Mouse (Mus musculus): ENCODE measurements at regions not wholly inside any gene's neighbourhood (a gene's known extent, or its start where the extent isn't known, plus 50 kb on each side); places are given as distances from the start of the nearest gene placed in this dataset.
A peak's percentile ranks its signal among the peaks of the same experiment; 100 is the strongest.
"Not testable (repeated sequence)": the region's sequence is repeated elsewhere in the genome, so short reads cannot be mapped to it uniquely, and the experiment has no call there.

GRCm38 (mm10) chr4:124375581-124375980 lies 235.0 kb downstream of the 3100002H09Rik start:
- Histone ChIP-seq H3K36me3 (replicated peaks) (no peaks in the 10 kb centered on the region), H3K9me3 (no peaks in the 10 kb centered on the region), H3K27me3 (ENCODE audit: poor library complexity, severe bottlenecking) (peaks cover 61% of the 10 kb centered on the region), H3K4me3 (no peak overlapping the region), H3K27ac (peak overlapping the region; percentile 25; the same call in 1 of the 2 replicates), H3K4me1 (peaks cover 7% of the 10 kb centered on the region)
- DNase-seq (ENCODE audit: extremely low spot score, low spot score): no peak
- 78% methylated on average over 6 of the region's 6 CpGs for whole genome bisulfite sequencing

GRCm38 (mm10) chr4:124368831-124369230 lies 241.8 kb downstream of the 3100002H09Rik start:
- 85% methylated on average over 3 of the region's 3 CpGs for WGBS
- H3K9me3 ChIP-seq: no peaks in the 10 kb centered on the region
- H3K4me3 ChIP-seq: no peak overlapping the region
- no peak overlapping the region for H3K27ac ChIP-seq
- peaks cover 5% of the 10 kb centered on the region; the same call in 1 of the 2 replicates for H3K4me1 ChIP-seq
- DNase-seq (ENCODE audit: extremely low spot score, low spot score): no peak
- peaks cover 51% of the 10 kb centered on the region for H3K27me3 ChIP-seq (ENCODE audit: poor library complexity, severe bottlenecking)
- H3K36me3 ChIP-seq (replicated peaks): no peaks in the 10 kb centered on the region

GRCm38 (mm10) chr4:124368085-124368484 lies 242.5 kb downstream of the 3100002H09Rik start:
- WGBS: 65% methylated on average over 10 of the region's 10 CpGs
- H3K27ac ChIP-seq: no peak overlapping the region

GRCm38 (mm10) chr4:124360578-124360908 lies 250.1 kb downstream of the 3100002H09Rik start:
- H3K4me3 ChIP-seq: no peak overlapping the region
- no peak for DNase-seq (ENCODE audit: extremely low spot score, low spot score)
- H3K4me1 ChIP-seq: peaks cover 27% of the 10 kb centered on the region
- peaks cover 54% of the 10 kb centered on the region for H3K27me3 ChIP-seq (ENCODE audit: poor library complexity, severe bottlenecking)
- H3K27ac ChIP-seq: 0 out of 2 replicates have a peak overlapping the region, but pooled peaks have one; percentile 48
- H3K36me3 ChIP-seq (replicated peaks): no peaks in the 10 kb centered on the region
- H3K9me3 ChIP-seq: no peaks in the 10 kb centered on the region
- 31% methylated on average over 6 of the region's 6 CpGs for WGBS

More at GRCm38 (mm10) chr4:124368085-124368484, 242.5 kb downstream of the 3100002H09Rik start:
- Histone ChIP-seq H3K4me3 (no peak overlapping the region), H3K36me3 (replicated peaks) (no peaks in the 10 kb centered on the region), H3K4me1 (peaks cover 5% of the 10 kb centered on the region; the same call in 1 of the 2 replicates), H3K27me3 (ENCODE audit: poor library complexity, severe bottlenecking) (peaks cover 51% of the 10 kb centered on the region; the same call in 1 of the 2 replicates), H3K9me3 (no peaks in the 10 kb centered on the region)
- no peak for DNase-seq (ENCODE audit: extremely low spot score, low spot score)

GRCm38 (mm10) chr4:124359707-124360577 lies 250.7 kb downstream of the 3100002H09Rik start:
- Histone ChIP-seq H3K9me3 (no peaks in the 10 kb centered on the region), H3K36me3 (replicated peaks) (no peaks in the 10 kb centered on the region), H3K4me3 (peak overlapping the region; percentile 3; the same call in 1 of the 2 replicates), H3K4me1 (peaks cover 27% of the 10 kb centered on the region), H3K27me3 (ENCODE audit: poor library complexity, severe bottlenecking) (peaks cover 54% of the 10 kb centered on the region), H3K27ac (no peak overlapping the region)
- DNase-seq (ENCODE audit: extremely low spot score, low spot score): no peak
- WGBS: 17% methylated on average over 13 of the region's 13 CpGs

GRCm38 (mm10) chr4:124358456-124358855 lies 252.1 kb downstream of the 3100002H09Rik start:
- 0% methylated on average over 3 of the region's 8 CpGs for WGBS
- H3K36me3 ChIP-seq (replicated peaks); H3K9me3 ChIP-seq; DNase-seq (ENCODE audit: extremely low spot score, low spot score): not testable (repeated sequence)
- Histone ChIP-seq H3K4me3 (peak overlapping the region; percentile 20; the same call in 1 of the 2 replicates), H3K27me3 (ENCODE audit: poor library complexity, severe bottlenecking) (peaks cover 46% of the 10 kb centered on the region), H3K4me1 (peaks cover 27% of the 10 kb centered on the region), H3K27ac (0 out of 2 replicates have a peak overlapping the region, but pooled peaks have one; percentile 5)

GRCm38 (mm10) chr4:124350361-124350760 lies 260.2 kb downstream of the 3100002H09Rik start:
- Histone ChIP-seq H3K4me1 (peaks cover 25% of the 10 kb centered on the region), H3K9me3 (no peaks in the 10 kb centered on the region), H3K4me3 (no peak overlapping the region), H3K36me3 (replicated peaks) (peaks cover 8% of the 10 kb centered on the region; the same call in 1 of the 2 replicates), H3K27me3 (ENCODE audit: poor library complexity, severe bottlenecking) (peaks cover 60% of the 10 kb centered on the region), H3K27ac (no peak overlapping the region)
- DNase-seq (ENCODE audit: extremely low spot score, low spot score): no peak
- WGBS: 81% methylated on average over 3 of the region's 3 CpGs

- Histone ChIP-seq H3K4me3 (no peak overlapping the region), H3K36me3 (replicated peaks) (peaks cover 8% of the 10 kb centered on the region; the same call in 1 of the 2 replicates), H3K4me1 (peaks cover 25% of the 10 kb centered on the region), H3K27ac (no peak overlapping the region), H3K27me3 (ENCODE audit: poor library complexity, severe bottlenecking) (peaks cover 60% of the 10 kb centered on the region), H3K9me3 (no peaks in the 10 kb centered on the region)
- 78% methylated on average over 15 of the region's 15 CpGs for WGBS
- no peak for DNase-seq (ENCODE audit: extremely low spot score, low spot score)
These were observed 260.9 kb downstream of the 3100002H09Rik start for GRCm38 (mm10) chr4:124349610-124350295.

GRCm38 (mm10) chr4:124349055-124349454 lies 261.5 kb downstream of the 3100002H09Rik start:
- Histone ChIP-seq H3K4me1 (peaks cover 25% of the 10 kb centered on the region), H3K27me3 (ENCODE audit: poor library complexity, severe bottlenecking) (peaks cover 63% of the 10 kb centered on the region), H3K4me3 (no peak overlapping the region), H3K36me3 (replicated peaks) (peaks cover 8% of the 10 kb centered on the region; the same call in 1 of the 2 replicates), H3K27ac (no peak overlapping the region), H3K9me3 (0 out of 2 replicates have a peak, but pooled peaks cover under 1% of the 10 kb centered on the region)
- no peak for DNase-seq (ENCODE audit: extremely low spot score, low spot score)
- WGBS: 57% methylated on average over 3 of the region's 3 CpGs

GRCm38 (mm10) chr4:124340073-124340472 lies 270.5 kb downstream of the 3100002H09Rik start:
- WGBS: 64% methylated on average over 7 of the region's 7 CpGs
- peaks cover 11% of the 10 kb centered on the region for H3K4me1 ChIP-seq
- no peak for DNase-seq (ENCODE audit: extremely low spot score, low spot score)
- peaks cover 9% of the 10 kb centered on the region; the same call in 1 of the 2 replicates for H3K9me3 ChIP-seq
- H3K4me3 ChIP-seq: no peak overlapping the region
- H3K27ac ChIP-seq: no peak overlapping the region
- peaks cover 29% of the 10 kb centered on the region for H3K27me3 ChIP-seq (ENCODE audit: poor library complexity, severe bottlenecking)
- H3K36me3 ChIP-seq (replicated peaks): no peaks in the 10 kb centered on the region

GRCm38 (mm10) chr4:124335726-124336125 lies 274.9 kb downstream of the 3100002H09Rik start:
- H3K4me1 ChIP-seq: peaks cover 10% of the 10 kb centered on the region
- no peak overlapping the region for H3K4me3 ChIP-seq
- no peak overlapping the region for H3K27ac ChIP-seq
- WGBS: 86% methylated on average over 2 of the region's 2 CpGs
- H3K27me3 ChIP-seq (ENCODE audit: poor library complexity, severe bottlenecking): peaks cover 60% of the 10 kb centered on the region
- peaks cover 10% of the 10 kb centered on the region; the same call in 1 of the 2 replicates for H3K9me3 ChIP-seq
- no peaks in the 10 kb centered on the region for H3K36me3 ChIP-seq (replicated peaks)
- DNase-seq (ENCODE audit: extremely low spot score, low spot score): no peak

GRCm38 (mm10) chr4:124332974-124333373 lies 277.6 kb downstream of the 3100002H09Rik start:
- 93% methylated on average over 2 of the region's 2 CpGs for WGBS

More at GRCm38 (mm10) chr4:124332974-124333373, 277.6 kb downstream of the 3100002H09Rik start:
- no peak overlapping the region for H3K4me3 ChIP-seq
- no peak overlapping the region for H3K27ac ChIP-seq
- no peaks in the 10 kb centered on the region for H3K36me3 ChIP-seq (replicated peaks)
- peaks cover 19% of the 10 kb centered on the region for H3K4me1 ChIP-seq
- peaks cover 14% of the 10 kb centered on the region for H3K9me3 ChIP-seq
- peaks cover 65% of the 10 kb centered on the region for H3K27me3 ChIP-seq (ENCODE audit: poor library complexity, severe bottlenecking)
- no peak for DNase-seq (ENCODE audit: extremely low spot score, low spot score)
